ENCODE assay signal across 8 mouse cellular contexts in the genomic region with DNA sequence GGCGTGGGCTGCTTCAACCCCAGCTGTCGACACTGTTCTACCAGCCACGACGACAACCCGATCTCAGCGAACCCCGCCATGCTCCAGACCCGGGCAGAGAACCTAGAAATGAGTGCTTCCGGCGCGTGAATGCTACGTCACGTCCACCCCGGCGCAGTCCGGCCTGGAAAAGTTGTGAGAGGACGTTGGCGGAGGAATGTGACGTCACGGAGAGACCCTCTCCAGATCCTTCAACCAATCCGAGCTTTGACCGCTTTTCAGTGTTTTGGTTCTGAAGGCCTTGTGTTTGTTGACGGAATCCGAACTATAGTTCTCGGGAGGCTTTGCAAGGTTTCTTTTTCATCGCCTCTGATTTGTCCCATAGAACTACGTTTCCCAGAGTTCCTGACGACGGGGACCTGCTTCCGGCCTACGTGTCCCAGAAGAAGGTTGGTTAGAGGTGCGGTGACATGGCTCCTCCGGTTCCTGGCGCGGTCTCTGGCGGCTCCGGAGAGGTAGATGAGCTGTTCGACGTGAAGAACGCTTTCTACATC. TPM values are rescaled to one million over a fixed set of nuclear protein-coding genes. Genes with fewer than 3 reads are reported as not detected.
DNase-seq lines count a peak whose midpoint lies in the region; ATAC-seq and TF ChIP-seq lines count a peak whose summit lies in the region.

A gene (minus strand): TSS at position 132 of the 533 bp plus-strand sequence.
A gene (plus strand): TSS at position 161 of the 533 bp plus-strand sequence.

- under 1% methylated on average over 40 of the region's 40 CpGs for WGBS in forebrain, embryonic 16.5 days
- under 1% methylated on average over 40 of the region's 40 CpGs for WGBS in lung, embryonic 14.5 days
- under 1% methylated on average over 40 of the region's 40 CpGs for WGBS in olfactory bulb, adult 2 months
- WGBS in thymus, adult 2 months: under 1% methylated on average over 40 of the region's 40 CpGs

- H3K4me1 ChIP-seq in G1E (ENCODE audit: insufficient read depth, low read depth, low read length): peaks cover 43% of the 10 kb centered on the region
- H3K4me1 ChIP-seq in forebrain, embryonic 16.5 days (replicated peaks; ENCODE audit: control insufficient read depth, insufficient read depth, low read length): peaks cover 23% of the 10 kb centered on the region
- peaks cover 13% of the 10 kb centered on the region for H3K4me1 ChIP-seq in lung, embryonic 14.5 days (ENCODE audit: insufficient read depth)
- peaks cover 9% of the 10 kb centered on the region for H3K4me1 ChIP-seq in olfactory bulb, adult 2 months (ENCODE audit: control insufficient read depth, insufficient read depth, low read length)
- H3K4me1 ChIP-seq in thymus, adult 2 months (replicated peaks; ENCODE audit: control insufficient read depth, insufficient read depth, low read length): peaks cover 19% of the 10 kb centered on the region

- no peaks in the 10 kb centered on the region for H3K27me3 ChIP-seq in G1E (ENCODE audit: insufficient read depth, low read length)
- no peaks in the 10 kb centered on the region for H3K27me3 ChIP-seq in forebrain, embryonic 16.5 days (replicated peaks; ENCODE audit: control insufficient read depth, insufficient read depth, low read length)
- H3K27me3 ChIP-seq in lung, embryonic 14.5 days (ENCODE audit: insufficient read depth, low read length): no peaks in the 10 kb centered on the region
- H3K27me3 ChIP-seq in thymus, adult 2 months (ENCODE audit: control insufficient read depth, insufficient read depth, low read length): no peaks in the 10 kb centered on the region

- TF ChIP-seq CTCF in G1E (IDR thresholded peaks at IDR 0.05; ENCODE audit: low read depth, low read length): no peak
- no peak for TF ChIP-seq CTCF in layer of hippocampus, adult 2 months (conservative IDR thresholded peaks at IDR 0.05)
- no peak for TF ChIP-seq CTCF in lung, embryonic 14.5 days (IDR thresholded peaks at IDR 0.05; ENCODE audit: low read depth)
- no peak for TF ChIP-seq CTCF in olfactory bulb, adult 2 months (IDR thresholded peaks at IDR 0.05; ENCODE audit: insufficient read depth, low read depth, low read length)
- TF ChIP-seq CTCF in thymus, adult 2 months (IDR thresholded peaks at IDR 0.05; ENCODE audit: borderline replicate concordance, control insufficient read depth, extremely low read depth, insufficient read depth, low read length, poor library complexity): 0 out of 2 replicates have a peak, but pooled peaks have one; percentile 18

- no peaks in the 10 kb centered on the region for H3K9me3 ChIP-seq in G1E (replicated peaks)
- no peaks in the 10 kb centered on the region for H3K9me3 ChIP-seq in forebrain, embryonic 16.5 days (ENCODE audit: control insufficient read depth, low read length)
- H3K9me3 ChIP-seq in lung, embryonic 14.5 days (ENCODE audit: low read depth, low read length): no peaks in the 10 kb centered on the region

- H3K4me2 ChIP-seq in forebrain, embryonic 16.5 days (ENCODE audit: low read length): peak within 1 kb of the TSS; percentile 92
- H3K4me2 ChIP-seq in lung, embryonic 14.5 days: peak within 1 kb of the TSS; percentile 75

- peak within 1 kb of the TSS; percentile 85 for H3K4me3 ChIP-seq in G1E (ENCODE audit: low read depth, low read length)
- peak within 1 kb of the TSS; percentile 93 for H3K4me3 ChIP-seq in forebrain, embryonic 16.5 days (replicated peaks; ENCODE audit: low read length)
- H3K4me3 ChIP-seq in layer of hippocampus, adult 2 months: peak within 1 kb of the TSS; percentile 81
- peak within 1 kb of the TSS; percentile 88 for H3K4me3 ChIP-seq in lung, embryonic 14.5 days (ENCODE audit: low read depth, low read length)
- peak within 1 kb of the TSS; percentile 92 for H3K4me3 ChIP-seq in olfactory bulb, adult 2 months (ENCODE audit: insufficient read depth, low read depth, low read length)
- H3K4me3 ChIP-seq in thymus, adult 2 months (ENCODE audit: control insufficient read depth, insufficient read depth, low read length): peak within 1 kb of the TSS; percentile 73

- peak within 1 kb of the TSS; percentile 80 for H3K27ac ChIP-seq in forebrain, embryonic 16.5 days (ENCODE audit: low read length)
- H3K27ac ChIP-seq in layer of hippocampus, adult 2 months: peak within 1 kb of the TSS; percentile 93
- peak within 1 kb of the TSS; percentile 31; the same call in 1 of the 2 replicates for H3K27ac ChIP-seq in lung, embryonic 14.5 days (ENCODE audit: low read depth)
- 0 out of 2 replicates have a peak within 1 kb of the TSS, but pooled peaks have one; percentile 38 for H3K27ac ChIP-seq in olfactory bulb, adult 2 months (ENCODE audit: insufficient read depth, low read depth, low read length)
- no peak within 1 kb of the TSS; the same call in 1 of the 2 replicates for H3K27ac ChIP-seq in thymus, adult 2 months (ENCODE audit: control insufficient read depth, insufficient read depth, low read length)

- no peak; the same call in 1 of the 2 replicates for TF ChIP-seq POLR2A in olfactory bulb, adult 2 months (IDR thresholded peaks at IDR 0.05; ENCODE audit: insufficient read depth, low read depth, low read length)
- TF ChIP-seq POLR2A in thymus, adult 2 months (IDR thresholded peaks at IDR 0.05; ENCODE audit: control insufficient read depth, extremely low read depth, insufficient read depth, low read length, poor library complexity): peak; percentile 37; the same call in 1 of the 2 replicates

- intact Hi-C loops in heart, postnatal 36 days (cut with DNase I): no loop called here

- DNase-seq in G1E (ENCODE audit: low spot score): peak; percentile 94
- DNase-seq in cerebellum, adult 18-20 months: peak; percentile 93 to 95
- peak; percentile 94 to 95 for DNase-seq in heart, postnatal 36 days
- peak; percentile 95 to 96 for DNase-seq in layer of hippocampus, adult 2 months (ENCODE audit: low spot score in 2 of 2)
- peak; percentile 98 for DNase-seq in lung, embryonic 14.5 days
- DNase-seq in thymus, adult 2 months: peak; percentile 92

- H3K9ac ChIP-seq in forebrain, embryonic 16.5 days (replicated peaks; ENCODE audit: low read depth, low read length): peak within 1 kb of the TSS; percentile 63
- H3K9ac ChIP-seq in lung, embryonic 14.5 days: peak within 1 kb of the TSS; percentile 84

- ATAC-seq in G1E (ENCODE audit: extremely low read depth, insufficient number of reproducible peaks, low FRiP score, poor library complexity, severe bottlenecking): peak; percentile 75
- ATAC-seq in forebrain, embryonic 16.5 days: peak; percentile 94
- ATAC-seq in lung, embryonic 14.5 days (ENCODE audit: insufficient read depth): peak; percentile 93

- peaks cover 73% of the 10 kb centered on the region for H3K36me3 ChIP-seq in G1E (replicated peaks)
- H3K36me3 ChIP-seq in forebrain, embryonic 16.5 days (ENCODE audit: control insufficient read depth, insufficient read depth): peaks cover 7% of the 10 kb centered on the region
- peaks cover 53% of the 10 kb centered on the region for H3K36me3 ChIP-seq in lung, embryonic 14.5 days (ENCODE audit: insufficient read depth)
- H3K36me3 ChIP-seq in thymus, adult 2 months (ENCODE audit: control insufficient read depth, insufficient read depth, low read length): peaks cover 14% of the 10 kb centered on the region; the same call in 1 of the 2 replicates

RNA-seq across cellular contexts. Expression of the first gene that starts in this region (rescaled TPM):
- 41.3 and 43.8 TPM in 2 replicates for total RNA-seq in G1E (2014; fragmentation: Nextera tagmentation)
- 88.3 and 114 TPM in 2 replicates for total RNA-seq in G1E (2017)
- 55.1 and 56.2 TPM in 2 replicates for polyA plus RNA-seq in G1E (2012)
- polyA plus RNA-seq in forebrain, embryonic 16.5 days (2015; fragmentation: Nextera tagmentation; extraction: Ambion mirVana): 53.7 and 57.5 TPM in 2 replicates
- total RNA-seq in heart, postnatal 36 days (2021): 10 to 100 TPM; 25.8 to 34.5 TPM
- total RNA-seq in layer of hippocampus, adult 2 months (2021): 10 to 100 TPM; 45.5 to 52.1 TPM
- 46.1 and 47.9 TPM in 2 replicates for polyA plus RNA-seq in lung, embryonic 14.5 days (2014; fragmentation: Nextera tagmentation; extraction: Ambion mirVana)
- not detected in 2 replicates for polyA plus RNA-seq in olfactory bulb, adult 2 months (2012; ENCODE audit: insufficient read depth, insufficient read length, low replicate concordance, missing spikeins)
- polyA plus RNA-seq in thymus, adult 2 months (2012; rRNA removed): 72.1 and 75.4 TPM in 2 replicates

RNA-seq across cellular contexts. Expression of the second gene that starts in this region (rescaled TPM):
- total RNA-seq in G1E (2014; fragmentation: Nextera tagmentation) (147 and 152 TPM in 2 replicates), G1E (2017) (78.3 and 96.7 TPM in 2 replicates)
- 346 and 358 TPM in 2 replicates for polyA plus RNA-seq in G1E (2012)
- polyA plus RNA-seq in forebrain, embryonic 16.5 days (2015; fragmentation: Nextera tagmentation; extraction: Ambion mirVana): 270 and 273 TPM in 2 replicates
- total RNA-seq in heart, postnatal 36 days (2021): 100 to 1,000 TPM; 157 TPM
- total RNA-seq in layer of hippocampus, adult 2 months (2021): 100 to 1,000 TPM; 139 to 157 TPM
- polyA plus RNA-seq in lung, embryonic 14.5 days (2014; fragmentation: Nextera tagmentation; extraction: Ambion mirVana): 286 and 303 TPM in 2 replicates
- polyA plus RNA-seq in olfactory bulb, adult 2 months (2012; ENCODE audit: insufficient read depth, insufficient read length, low replicate concordance, missing spikeins): not detected in 2 replicates
- 397 and 454 TPM in 2 replicates for polyA plus RNA-seq in thymus, adult 2 months (2012; rRNA removed)

Comparison
In these comparisons a context has a peak if more than half of its experiments do, and no peak if none do; other contexts are left out.
1. RNA of the first gene that starts in this region (polyA plus RNA-seq): 72.1 to 75.4 TPM in thymus, adult 2 months, 55.1 to 56.2 TPM in G1E, 53.7 to 57.5 TPM in forebrain, embryonic 16.5 days and 46.1 to 47.9 TPM in lung, embryonic 14.5 days; not detected in olfactory bulb, adult 2 months; every median in the first group is over 10 times any median in the second.
2. Peak in every context shown above with its lines, with median percentiles within 50 percentile points of each other: ATAC-seq, DNase-seq and H3K4me3 ChIP-seq.